Mouse (Mus musculus): ENCODE results near the gene BC024063. TPM values are rescaled to one million over a fixed set of nuclear protein-coding genes. Genes with fewer than 3 reads are reported as not detected.
"Not testable (repeated sequence)": the region's sequence is repeated elsewhere in the genome, so short reads cannot be mapped to it uniquely, and the experiment has no call there.

Gene BC024063
- 0.75 TPM for polyA plus RNA-seq (2012; fragmentation: generic; extraction: Trizol)
- long read RNA-seq, experiment 1, partial matches to known transcripts, result 0 of 1 reads
- long read RNA-seq, experiment 1, other reads (novel, unspliced or antisense), result 1 of 1 reads
- long read RNA-seq, experiment 2, transcript BC024063-201 (4 exons, 2,726 nt), result major isoform, 6 of 6 reads
- long read RNA-seq, experiment 2, partial matches to known transcripts, result 0 of 6 reads
- long read RNA-seq, experiment 2, other reads (novel, unspliced or antisense), result 0 of 6 reads

DNA sequence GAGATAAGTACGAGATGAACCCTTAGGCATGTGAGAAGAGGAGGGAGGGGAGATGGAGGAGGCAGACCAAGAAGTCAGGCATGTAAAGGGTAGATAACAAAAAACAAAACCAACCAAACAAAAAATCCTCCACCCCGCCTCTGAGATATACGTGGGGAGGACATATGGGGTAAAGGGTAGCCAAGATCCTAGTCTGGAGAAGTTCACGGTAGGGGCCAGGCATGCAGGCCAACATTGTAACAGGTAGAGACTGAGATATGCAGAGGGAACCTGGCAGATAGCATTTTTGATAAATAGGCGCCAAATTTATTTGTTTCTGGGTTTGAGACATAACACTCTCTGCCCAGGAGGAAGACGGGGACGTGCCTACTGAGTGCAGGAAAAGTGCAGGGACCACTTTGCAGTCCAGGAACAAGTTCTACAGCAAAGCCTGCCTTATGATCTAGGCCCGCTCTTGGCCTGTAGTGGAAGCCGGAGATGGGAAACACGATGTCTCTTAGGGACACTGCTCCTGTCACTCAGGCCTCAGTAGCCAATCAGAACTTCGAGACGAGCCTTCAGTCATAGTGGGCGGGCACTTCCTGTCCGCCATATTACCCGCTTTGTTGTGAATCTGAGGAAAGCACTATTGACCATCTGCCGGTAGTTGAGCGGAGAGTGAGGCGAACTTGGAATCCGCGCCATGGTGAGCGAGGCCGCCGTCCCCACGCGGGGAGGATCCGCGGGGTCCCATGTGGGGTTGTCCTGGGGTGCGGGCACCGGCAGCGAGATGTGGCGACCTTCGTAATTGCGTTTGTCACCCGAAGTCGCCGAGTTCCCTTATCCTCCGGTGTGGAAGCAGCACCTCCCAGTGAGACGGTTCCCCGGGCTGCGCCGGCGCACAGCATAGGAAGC lies at the start of gene BC024063:
Gene BC024063, plus strand, starts transcription at position 626 of the 894 bp plus-strand sequence.
- peak; percentile 78 for TF ChIP-seq MAX (IDR thresholded peaks at IDR 0.05)
- peak within 1 kb of the TSS; percentile 45 for H3K4me3 ChIP-seq (ENCODE audit: insufficient read depth, poor library complexity, severe bottlenecking)

DNA sequence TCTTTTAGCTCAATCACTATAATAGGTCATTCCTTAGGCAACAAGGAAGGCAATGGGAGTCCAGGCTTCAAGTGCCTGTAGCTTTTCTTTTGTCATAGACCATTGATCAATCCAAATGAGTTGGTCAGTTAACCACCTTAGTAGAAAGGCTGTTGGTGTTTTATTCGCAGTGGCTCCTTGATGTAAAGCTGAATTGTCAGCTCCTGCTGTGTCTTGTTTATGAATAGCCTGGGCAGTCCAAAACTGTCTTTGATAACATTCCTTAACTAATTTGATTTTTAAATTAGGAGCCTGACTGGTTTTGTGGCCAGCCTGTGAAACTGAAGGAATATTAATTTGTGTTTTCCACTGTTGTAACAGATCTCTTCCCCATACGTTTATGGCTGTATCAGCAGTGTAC lies 41.0 kb upstream of the BC024063 start:
- Histone ChIP-seq H3K36me3 (ENCODE audit: control insufficient read depth, insufficient read depth) (no peaks in the 10 kb centered on the region), H3ac (ENCODE audit: control insufficient read depth, insufficient read length, low read depth) (no peak overlapping the region), H3K4me3 (ENCODE audit: insufficient read depth, poor library complexity, severe bottlenecking) (no peak overlapping the region), H3K27me3 (ENCODE audit: control insufficient read depth, insufficient read depth, insufficient read length) (no peaks in the 10 kb centered on the region), H3K79me3 (ENCODE audit: low read depth) (no peaks in the 10 kb centered on the region), H3K79me2 (ENCODE audit: control insufficient read depth, insufficient read depth) (no peaks in the 10 kb centered on the region)
- no peak for TF ChIP-seq USF1 (IDR thresholded peaks at IDR 0.05; ENCODE audit: low read depth)
- no peak for TF ChIP-seq MYOD1 (IDR thresholded peaks at IDR 0.05; ENCODE audit: control insufficient read depth, insufficient read length, low read depth)
- no peak for TF ChIP-seq MAX (IDR thresholded peaks at IDR 0.05)
- no peak for TF ChIP-seq CTCF (IDR thresholded peaks at IDR 0.05; ENCODE audit: control insufficient read depth, insufficient read depth, insufficient read length)
- no peak for TF ChIP-seq CEBPB (IDR thresholded peaks at IDR 0.05; ENCODE audit: low read depth)
- no peak for TF ChIP-seq MYOG (IDR thresholded peaks at IDR 0.05; ENCODE audit: control insufficient read depth, extremely low read depth, insufficient read length)
- no peak for TF ChIP-seq FOSL1 (IDR thresholded peaks at IDR 0.05; ENCODE audit: insufficient read depth, low read length, poor library complexity, severe bottlenecking)

More for the DNA sequence above, at the start of gene BC024063:
- H3K79me3 ChIP-seq (ENCODE audit: low read depth); H3K36me3 ChIP-seq (ENCODE audit: control insufficient read depth, insufficient read depth); H3K27me3 ChIP-seq (ENCODE audit: control insufficient read depth, insufficient read depth, insufficient read length): not testable (repeated sequence)
- H3K79me2 ChIP-seq (ENCODE audit: control insufficient read depth, insufficient read depth), result peaks cover 25% of the 10 kb centered on the region
- peak within 1 kb of the TSS; percentile 71 for H3ac ChIP-seq (ENCODE audit: control insufficient read depth, insufficient read length, low read depth)

DNA sequence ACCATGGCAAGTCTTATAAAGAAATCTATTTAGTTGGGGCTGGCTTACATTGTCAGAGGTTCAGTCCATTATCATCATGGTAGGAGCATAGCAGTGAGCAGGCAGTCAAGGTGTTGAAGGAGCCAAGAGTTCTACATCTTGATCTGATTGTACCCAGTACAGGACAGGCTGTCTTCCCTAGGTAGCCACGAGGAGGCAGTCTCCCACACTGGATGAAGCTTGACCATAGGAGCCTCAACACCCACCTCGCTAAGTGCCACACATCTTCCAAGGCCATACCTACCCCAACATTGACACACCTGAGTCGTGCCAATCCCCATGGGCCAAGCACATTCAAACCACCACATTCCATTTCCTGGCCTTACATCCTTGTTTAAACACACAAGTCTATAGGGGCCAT lies 36.5 kb upstream of the BC024063 start:
- Histone ChIP-seq H3K4me3 (ENCODE audit: insufficient read depth, poor library complexity, severe bottlenecking) (no peak overlapping the region), H3K79me2 (ENCODE audit: control insufficient read depth, insufficient read depth) (peaks cover 24% of the 10 kb centered on the region), H3K27me3 (ENCODE audit: control insufficient read depth, insufficient read depth, insufficient read length) (no peaks in the 10 kb centered on the region), H3K79me3 (ENCODE audit: low read depth) (peaks cover 7% of the 10 kb centered on the region), H3ac (ENCODE audit: control insufficient read depth, insufficient read length, low read depth) (no peak overlapping the region), H3K36me3 (ENCODE audit: control insufficient read depth, insufficient read depth) (no peaks in the 10 kb centered on the region)
- TF ChIP-seq CTCF (IDR thresholded peaks at IDR 0.05; ENCODE audit: control insufficient read depth, insufficient read depth, insufficient read length), result no peak
- TF ChIP-seq CEBPB (IDR thresholded peaks at IDR 0.05; ENCODE audit: low read depth), result no peak
- TF ChIP-seq FOSL1 (IDR thresholded peaks at IDR 0.05; ENCODE audit: insufficient read depth, low read length, poor library complexity, severe bottlenecking), result no peak
- TF ChIP-seq MYOD1 (IDR thresholded peaks at IDR 0.05; ENCODE audit: control insufficient read depth, insufficient read length, low read depth), result no peak
- no peak for TF ChIP-seq USF1 (IDR thresholded peaks at IDR 0.05; ENCODE audit: low read depth)
- TF ChIP-seq MYOG (IDR thresholded peaks at IDR 0.05; ENCODE audit: control insufficient read depth, extremely low read depth, insufficient read length), result no peak
- no peak for TF ChIP-seq MAX (IDR thresholded peaks at IDR 0.05)

DNA sequence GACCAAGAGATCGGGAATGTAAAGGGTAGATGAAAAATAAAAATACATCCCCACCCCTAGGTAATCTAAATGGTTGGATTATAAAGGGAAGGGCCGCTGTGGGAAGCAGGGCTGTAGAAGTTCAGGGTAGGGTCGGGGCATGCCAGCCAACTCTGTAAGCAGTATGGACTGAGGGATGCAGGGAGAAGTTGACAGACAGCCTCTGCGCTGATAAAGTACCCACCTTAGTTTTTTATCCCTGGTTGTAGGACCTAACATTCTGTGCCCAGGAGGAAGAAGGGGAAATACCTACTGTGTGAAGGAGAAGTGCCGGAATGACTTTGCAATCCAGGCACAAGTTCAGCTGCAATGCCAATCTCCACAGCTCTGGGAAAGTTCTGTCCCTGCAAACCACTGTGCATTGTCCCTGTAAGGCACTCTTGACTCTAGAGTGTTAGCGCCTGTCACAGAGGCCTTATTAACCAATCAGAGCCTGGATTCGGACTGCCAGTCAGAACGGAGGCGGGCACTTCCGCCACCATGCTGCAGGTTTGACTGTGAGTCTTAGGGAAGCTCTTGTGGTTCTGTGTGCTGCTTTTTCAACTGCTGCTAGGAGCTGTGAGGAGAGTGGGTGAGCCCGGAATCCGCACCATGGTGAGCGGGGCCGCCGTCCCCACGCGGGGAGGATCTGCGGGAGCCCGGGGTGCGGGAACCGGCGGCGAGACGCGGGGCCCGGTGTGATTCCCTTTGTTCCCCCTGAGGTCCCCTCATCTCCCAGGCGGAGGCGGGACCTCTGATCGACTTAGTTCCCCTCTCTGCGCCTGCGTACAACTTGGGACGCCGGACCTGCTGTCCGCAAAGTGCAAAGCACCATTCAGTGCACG lies 35.3 kb upstream of the BC024063 start, which contains the start of gene Zfp873:
Gene Zfp873, plus strand, starts transcription at position 527 of the 863 bp plus-strand sequence.
- Histone ChIP-seq H3ac (ENCODE audit: control insufficient read depth, insufficient read length, low read depth) (peak within 1 kb of the TSS; percentile 69), H3K4me3 (ENCODE audit: insufficient read depth, poor library complexity, severe bottlenecking) (peak within 1 kb of the TSS; percentile 37), H3K79me3 (ENCODE audit: low read depth) (peaks cover 7% of the 10 kb centered on the region), H3K79me2 (ENCODE audit: control insufficient read depth, insufficient read depth) (peaks cover 24% of the 10 kb centered on the region), H3K27me3 (ENCODE audit: control insufficient read depth, insufficient read depth, insufficient read length) (no peaks in the 10 kb centered on the region), H3K36me3 (ENCODE audit: control insufficient read depth, insufficient read depth) (no peaks in the 10 kb centered on the region)
- TF ChIP-seq FOSL1 (IDR thresholded peaks at IDR 0.05; ENCODE audit: insufficient read depth, low read length, poor library complexity, severe bottlenecking), result no peak
- peak; percentile 58 for TF ChIP-seq MAX (IDR thresholded peaks at IDR 0.05)

DNA sequence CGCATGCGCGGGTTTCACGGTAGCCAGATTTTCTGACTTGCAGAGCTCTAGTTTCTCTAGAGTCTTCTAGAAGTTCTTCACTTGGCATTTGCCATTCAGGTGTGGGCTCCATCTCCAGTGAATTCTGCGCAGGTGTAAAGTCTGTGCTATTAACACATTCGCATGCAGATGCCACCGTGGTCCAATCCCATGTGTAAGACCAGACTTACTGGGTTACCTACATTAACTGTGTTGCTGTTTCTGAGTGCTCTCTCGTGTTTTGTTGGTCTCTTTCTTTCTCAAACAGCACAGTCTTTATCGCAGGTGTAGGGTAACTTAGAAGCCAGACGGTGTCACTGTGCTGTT lies 34.7 kb upstream of the BC024063 start:
- H3K27me3 ChIP-seq (ENCODE audit: control insufficient read depth, insufficient read depth, insufficient read length); H3K36me3 ChIP-seq (ENCODE audit: control insufficient read depth, insufficient read depth); H3K79me3 ChIP-seq (ENCODE audit: low read depth): not testable (repeated sequence)
- Histone ChIP-seq H3K79me2 (ENCODE audit: control insufficient read depth, insufficient read depth) (peaks cover 24% of the 10 kb centered on the region), H3K4me3 (ENCODE audit: insufficient read depth, poor library complexity, severe bottlenecking) (peak overlapping the region; percentile 37), H3ac (ENCODE audit: control insufficient read depth, insufficient read length, low read depth) (peak overlapping the region; percentile 69)

DNA sequence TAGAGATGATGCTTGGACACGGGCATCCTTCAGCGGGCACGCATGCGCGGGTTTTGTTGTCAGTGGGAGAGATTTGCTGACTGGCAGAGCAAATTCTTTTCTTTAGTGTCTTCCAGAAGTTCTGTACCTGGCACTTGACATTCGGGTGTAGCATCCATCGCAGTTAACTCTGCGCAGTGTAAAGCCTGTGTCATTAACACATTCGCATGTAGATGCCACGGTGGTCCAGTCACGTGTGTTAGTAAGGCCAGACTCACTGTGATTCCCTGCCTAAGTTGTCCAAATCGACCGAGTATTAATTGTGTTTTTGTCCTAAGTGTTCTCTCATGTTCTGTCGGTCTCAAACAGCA lies 444 bp downstream of the BC024063 start:
- H3K27me3 ChIP-seq (ENCODE audit: control insufficient read depth, insufficient read depth, insufficient read length); H3K36me3 ChIP-seq (ENCODE audit: control insufficient read depth, insufficient read depth); H3K79me3 ChIP-seq (ENCODE audit: low read depth): not testable (repeated sequence)
- peak overlapping the region; percentile 71 for H3ac ChIP-seq (ENCODE audit: control insufficient read depth, insufficient read length, low read depth)
- H3K79me2 ChIP-seq (ENCODE audit: control insufficient read depth, insufficient read depth), result peaks cover 30% of the 10 kb centered on the region
- H3K4me3 ChIP-seq (ENCODE audit: insufficient read depth, poor library complexity, severe bottlenecking), result peak overlapping the region; percentile 45

All from C2C12 (cell line).